ENCODE assay signal across 7 mouse cellular contexts in genomic region chr2:27676106-27676477, GRCm38 (mm10). TPM values are rescaled to one million over a fixed set of nuclear protein-coding genes. Genes with fewer than 3 reads are reported as not detected.
DNase-seq lines count a peak whose midpoint lies in the region; ATAC-seq and TF ChIP-seq lines count a peak whose summit lies in the region.

TSS of gene Rxra (plus strand) at chr2:27676440.

- H3K4me2 ChIP-seq in forebrain, embryonic 14.5 days (ENCODE audit: low read length) = peak within 1 kb of the TSS; percentile 88

- DNase-seq in ES-E14 (ENCODE audit: low read depth, low spot score) = no peak
- peak; percentile 40 to 54 for DNase-seq in adrenal gland, adult 18-20 months (ENCODE audit: low spot score in 2 of 2)
- peak; percentile 41 for DNase-seq in forebrain, embryonic 14.5 days (ENCODE audit: low spot score)
- peak; percentile 62 for DNase-seq in hindbrain, embryonic 10.5 days (ENCODE audit: low spot score)
- no peak for DNase-seq in left cerebral cortex, postnatal 14 days (ENCODE audit: low spot score in 2 of 2)
- peak; percentile 43 for DNase-seq in mesoderm, embryonic 11.5 days (ENCODE audit: low read depth, low spot score)
- DNase-seq in urinary bladder, adult 18-20 months (ENCODE audit: low spot score in 2 of 2) = peak; percentile 69 to 83

- no peaks in the 10 kb centered on the region for H3K9me3 ChIP-seq in ES-E14 (ENCODE audit: control insufficient read depth, insufficient read depth, low read depth, low read length)
- H3K9me3 ChIP-seq in forebrain, embryonic 14.5 days (replicated peaks; ENCODE audit: control insufficient read depth, low read length) = no peaks in the 10 kb centered on the region
- no peaks in the 10 kb centered on the region for H3K9me3 ChIP-seq in hindbrain, embryonic 10.5 days

- H3K27me3 ChIP-seq in forebrain, embryonic 14.5 days (replicated peaks; ENCODE audit: control insufficient read depth, insufficient read depth, low read length) = 0 out of 2 replicates have a peak, but pooled peaks cover 3% of the 10 kb centered on the region
- H3K27me3 ChIP-seq in hindbrain, embryonic 10.5 days (ENCODE audit: insufficient read depth, poor library complexity, severe bottlenecking) = peaks cover 32% of the 10 kb centered on the region

- under 1% methylated on average over 16 of the region's 16 CpGs for WGBS in forebrain, embryonic 14.5 days
- WGBS in hindbrain, embryonic 10.5 days = 2% methylated on average over 16 of the region's 16 CpGs

- in situ Hi-C loops in ES-E14 (cut with MboI; ENCODE audit: low sequenced_read_pairs in 2 of 2, unreplicated experiment in 2 of 2) = no loop called here

- no peaks in the 10 kb centered on the region for H3K36me3 ChIP-seq in ES-E14 (ENCODE audit: control insufficient read depth, insufficient read depth, low read length, poor library complexity, severe bottlenecking)
- H3K36me3 ChIP-seq in forebrain, embryonic 14.5 days (ENCODE audit: control insufficient read depth, insufficient read depth, low read length) = no peaks in the 10 kb centered on the region
- H3K36me3 ChIP-seq in hindbrain, embryonic 10.5 days = no peaks in the 10 kb centered on the region

- H3K4me1 ChIP-seq in ES-E14 (ENCODE audit: control insufficient read depth in 2 of 2, insufficient read depth in 2 of 2, low read length in 2 of 2, poor library complexity in 1 of 2) = peaks cover 3 to 15% of the 10 kb centered on the region in 2 experiments; a peak in 2 of 4 replicates
- H3K4me1 ChIP-seq in forebrain, embryonic 14.5 days (ENCODE audit: control insufficient read depth, insufficient read depth, low read length) = peaks cover 38% of the 10 kb centered on the region
- H3K4me1 ChIP-seq in hindbrain, embryonic 10.5 days (replicated peaks) = peaks cover 76% of the 10 kb centered on the region

- intact Hi-C loops in left cerebral cortex, postnatal 14 days (cut with DNase I) = loop anchor here (5.0 kb wide), 2 partner anchors 74 to 86 kb away; no protein-coding TSS in a partner anchor

- H3K27ac ChIP-seq in ES-E14 (ENCODE audit: insufficient read depth, low read depth, low read length, poor library complexity, severe bottlenecking) = no peak within 1 kb of the TSS
- H3K27ac ChIP-seq in forebrain, embryonic 14.5 days (ENCODE audit: low read depth, low read length) = peak within 1 kb of the TSS; percentile 79
- H3K27ac ChIP-seq in hindbrain, embryonic 10.5 days = peak within 1 kb of the TSS; percentile 98

- H3K4me3 ChIP-seq in ES-E14 (ENCODE audit: insufficient read depth in 1 of 2, low read depth in 1 of 2, low read length in 2 of 2, poor library complexity in 1 of 2, severe bottlenecking in 1 of 2) = peak within 1 kb of the TSS; percentile 90 to 93
- peak within 1 kb of the TSS; percentile 73 for H3K4me3 ChIP-seq in forebrain, embryonic 14.5 days (ENCODE audit: low read depth, low read length)
- peak within 1 kb of the TSS; percentile 93 for H3K4me3 ChIP-seq in hindbrain, embryonic 10.5 days

- H3K9ac ChIP-seq in ES-E14 (ENCODE audit: insufficient read depth, low read depth, low read length, poor library complexity, severe bottlenecking) = peak within 1 kb of the TSS; percentile 75
- peak within 1 kb of the TSS; percentile 89 for H3K9ac ChIP-seq in forebrain, embryonic 14.5 days (ENCODE audit: low read length)

- no peak for ATAC-seq in forebrain, embryonic 14.5 days

TF ChIP-seq in ES-E14, 5 proteins besides CTCF, POLR2A, EP300 and RAD21:
- TF ChIP-seq ZC3H11A (IDR thresholded peaks at IDR 0.05; ENCODE audit: borderline replicate concordance, low read depth, low read length) = no peak
- TF ChIP-seq CHD2 (IDR thresholded peaks at IDR 0.05; ENCODE audit: low read depth, low read length) = no peak
- TF ChIP-seq HCFC1 (IDR thresholded peaks at IDR 0.05; ENCODE audit: borderline replicate concordance, insufficient read depth, low read length) = no peak
- no peak for TF ChIP-seq MAFK (IDR thresholded peaks at IDR 0.05; ENCODE audit: insufficient read depth, low read depth, low read length)
- TF ChIP-seq ZNF384 (IDR thresholded peaks at IDR 0.05; ENCODE audit: low read depth, low read length) = no peak

RNA-seq across cellular contexts. Expression of gene Rxra, which starts in this region (rescaled TPM):
- 20.9 and 21.0 TPM in 2 replicates for total RNA-seq in ES-E14 (2012; rRNA removed)
- total RNA-seq in adrenal gland, adult 18-20 months (2021) = 10 to 100 TPM; 52.1 to 52.6 TPM
- polyA plus RNA-seq in forebrain, embryonic 14.5 days (2014; fragmentation: Nextera tagmentation; extraction: Ambion mirVana) = 2.0 and 2.6 TPM in 2 replicates
- polyA plus RNA-seq in hindbrain, embryonic 10.5 days (2016; fragmentation: Nextera tagmentation; extraction: Ambion mirVana) = 10.0 and 10.3 TPM in 2 replicates
- 10 to 100 TPM; 15.6 to 16.2 TPM for total RNA-seq in left cerebral cortex, postnatal 14 days (2021)

Comparison
In these comparisons a context has a peak if more than half of its experiments do, and no peak if none do; other contexts are left out.
1. DNase-seq: peak in adrenal gland, adult 18-20 months (2 of 2), forebrain, embryonic 14.5 days (single experiment), hindbrain, embryonic 10.5 days (single experiment), mesoderm, embryonic 11.5 days (single experiment) and urinary bladder, adult 18-20 months (2 of 2); none in ES-E14 (single experiment) and left cerebral cortex, postnatal 14 days (0 of 2).
2. Peak in every context shown above with its lines, with median percentiles within 50 percentile points of each other: H3K4me3 ChIP-seq.